Mouse (Mus musculus) G1E (cell line): ENCODE measurements around the gene Scamp4.

Experiments used
- CTCF ChIP-seq: IDR thresholded peaks from 2 replicates; pipeline ENCODE4 v1.5.1; 2012; ENCODE audit warnings: low read depth, low read length, inconsistent platforms, mixed read lengths
- TAL1 ChIP-seq: conservative IDR thresholded peaks from 2 replicates; pipeline ENCODE4 v1.6.1; 2012; ENCODE audit warnings: low read depth, low read length, inconsistent platforms, mixed read lengths

- TF ChIP-seq CTCF (no peak), TAL1 (no peak)
These were observed 13.4 kb upstream of the Scamp4 start for GRCm38 (mm10) chr10:80589127-80589878.
